Mouse (Mus musculus) MEL (cell line): ENCODE results near the gene Myo10. TPM values are rescaled to one million over a fixed set of nuclear protein-coding genes. Genes with fewer than 3 reads are reported as not detected.

Experiments used
- DNase-seq: peaks from one replicate; pipeline ENCODE4 v3.0.0; 2011; ENCODE audit warnings: low read depth, low spot score
- H3K27ac ChIP-seq: 2 replicates; pipeline ENCODE4 v1.5.1; 2012; ENCODE audit warnings: low read depth, mild to moderate bottlenecking, control low read depth, low read length, moderate library complexity; ENCODE audit not compliant: control insufficient read depth
- H3K27me3 ChIP-seq, 2 experiments: fragments of 150-350 bp in 1 of 2; sonication (generic) in 1 of 2; 2 replicates each; pipeline ENCODE4 v1.6.1; 2012; ENCODE audit warnings: low read length in 2 of 2, mild to moderate bottlenecking in 2 of 2, improper control_type of control experiment in 1 of 2, moderate library complexity in 1 of 2; ENCODE audit not compliant: insufficient read depth in 2 of 2, control insufficient read depth in 1 of 2
- H3K36me3 ChIP-seq, 2 experiments: 2 replicates each; pipeline ENCODE4 v1.6.1; 2012 to 2014; ENCODE audit warnings: low read length in 2 of 2, improper control_type of control experiment in 1 of 2, inconsistent platforms in 1 of 2, mild to moderate bottlenecking in 1 of 2; ENCODE audit not compliant: insufficient read depth in 2 of 2, control insufficient read depth in 1 of 2
- H3K4me1 ChIP-seq, 2 experiments: fragments of 150-350 bp in 1 of 2; sonication (generic) in 1 of 2; 2 replicates each; pipeline ENCODE4 v1.6.1; 2012; ENCODE audit warnings: low read length in 2 of 2, improper control_type of control experiment in 1 of 2, mild to moderate bottlenecking in 1 of 2; ENCODE audit not compliant: insufficient read depth in 2 of 2, control insufficient read depth in 1 of 2
- H3K4me3 ChIP-seq, 2 experiments: fragments of 150-350 bp in 1 of 2; sonication (generic) in 1 of 2; 2 replicates each; pipeline ENCODE4 v1.5.1; 2012; ENCODE audit warnings: low read depth in 2 of 2, low read length in 2 of 2, mild to moderate bottlenecking in 2 of 2, moderate library complexity in 2 of 2, control low read depth in 1 of 2, improper control_type of control experiment in 1 of 2; ENCODE audit not compliant: control insufficient read depth in 1 of 2, insufficient read depth in 1 of 2
- H3K79me2 ChIP-seq: 2 replicates; pipeline ENCODE4 v1.6.1; 2012; ENCODE audit warnings: mild to moderate bottlenecking, low read length, moderate library complexity; ENCODE audit not compliant: control insufficient read depth, poor library complexity, insufficient read depth
- H3K9ac ChIP-seq: 2 replicates; pipeline ENCODE4 v1.6.1; 2012; ENCODE audit warnings: low read depth, mild to moderate bottlenecking, control low read depth, low read length, moderate library complexity; ENCODE audit not compliant: control insufficient read depth, poor library complexity, severe bottlenecking
- H3K9me3 ChIP-seq: fragments of 150-350 bp; sonication (generic); replicated peaks from 2 replicates; pipeline ENCODE4 v1.6.1; 2012; ENCODE audit warnings: mild to moderate bottlenecking, low read length, improper control_type of control experiment, moderate library complexity; ENCODE audit not compliant: insufficient read depth
- CHD1 ChIP-seq: IDR thresholded peaks from 2 replicates; pipeline ENCODE4 v1.6.1; 2012; ENCODE audit warnings: low read depth, mild to moderate bottlenecking, inconsistent platforms, low read length, improper control_type of control experiment
- CTCF ChIP-seq, 3 experiments: IDR thresholded peaks in 2 of 3; conservative IDR thresholded peaks in 1 of 3; 2 replicates each; pipeline ENCODE4 v1.5.1; 2011 to 2012; ENCODE audit warnings: low read length in 3 of 3, low read depth in 2 of 3, mild to moderate bottlenecking in 2 of 3, improper control_type of control experiment in 1 of 3, inconsistent platforms in 1 of 3, mixed read lengths in 1 of 3, moderate library complexity in 1 of 3; ENCODE audit not compliant: control insufficient read depth in 1 of 3, insufficient read depth in 1 of 3, poor library complexity in 1 of 3, severe bottlenecking in 1 of 3
- E2F4 ChIP-seq: IDR thresholded peaks from 2 replicates; pipeline ENCODE4 v1.6.1; 2011; ENCODE audit warnings: low read depth, low read length, improper control_type of control experiment, borderline replicate concordance
- EP300 ChIP-seq, 2 experiments: IDR thresholded peaks; 2 replicates each; pipeline ENCODE4 v1.6.1; 2011; ENCODE audit warnings: improper control_type of control experiment in 2 of 2, low read length in 2 of 2, low read depth in 1 of 2, mild to moderate bottlenecking in 1 of 2
- GABPA ChIP-seq: IDR thresholded peaks from 2 replicates; pipeline ENCODE4 v1.6.1; 2012; ENCODE audit warnings: low read depth, mild to moderate bottlenecking, inconsistent platforms, low read length, improper control_type of control experiment, moderate library complexity
- GATA1 ChIP-seq: IDR thresholded peaks from 2 replicates; pipeline ENCODE4 v1.6.1; 2011; ENCODE audit warnings: low read depth, low read length, improper control_type of control experiment
- HCFC1 ChIP-seq: IDR thresholded peaks from 2 replicates; pipeline ENCODE4 v1.6.1; 2012; ENCODE audit warnings: low read depth, mild to moderate bottlenecking, inconsistent platforms, low read length, improper control_type of control experiment, moderate library complexity
- MAX ChIP-seq: IDR thresholded peaks from 2 replicates; pipeline ENCODE4 v1.6.1; 2011; ENCODE audit warnings: low read length, improper control_type of control experiment
- MEF2A ChIP-seq: IDR thresholded peaks from 2 replicates; pipeline ENCODE4 v1.6.1; 2014; ENCODE audit warnings: low read depth, mild to moderate bottlenecking, inconsistent platforms, low read length, improper control_type of control experiment; ENCODE audit not compliant: poor library complexity, insufficient replicate concordance, severe bottlenecking; ENCODE audit errors: extremely low read depth
- MYC ChIP-seq: IDR thresholded peaks from 2 replicates; pipeline ENCODE4 v1.6.1; 2011; ENCODE audit warnings: low read depth, mild to moderate bottlenecking, low read length, improper control_type of control experiment, moderate library complexity
- NELFE ChIP-seq: IDR thresholded peaks from 2 replicates; pipeline ENCODE4 v1.6.1; 2011; ENCODE audit warnings: low read depth, low read length, improper control_type of control experiment
- NRF1 ChIP-seq: IDR thresholded peaks from 2 replicates; pipeline ENCODE4 v1.6.1; 2014; ENCODE audit warnings: low read depth, mild to moderate bottlenecking, inconsistent platforms, low read length, improper control_type of control experiment, moderate library complexity; ENCODE audit not compliant: poor library complexity, insufficient read depth, severe bottlenecking
- POLR2A ChIP-seq, 2 experiments: IDR thresholded peaks; 2 replicates each; pipeline ENCODE4 v1.6.1; 2011 to 2012; ENCODE audit warnings: low read length in 2 of 2, mild to moderate bottlenecking in 2 of 2, control low read depth in 1 of 2, improper control_type of control experiment in 1 of 2, low read depth in 1 of 2, moderate library complexity in 1 of 2; ENCODE audit not compliant: control insufficient read depth in 1 of 2, insufficient read depth in 1 of 2, poor library complexity in 1 of 2
- RCOR1 ChIP-seq: IDR thresholded peaks from 2 replicates; pipeline ENCODE4 v1.6.1; 2012; ENCODE audit warnings: low read depth, mild to moderate bottlenecking, inconsistent platforms, low read length, improper control_type of control experiment
- SIN3A ChIP-seq: IDR thresholded peaks from 2 replicates; pipeline ENCODE4 v1.6.1; 2012; ENCODE audit warnings: low read length, improper control_type of control experiment, inconsistent platforms
- SMC3 ChIP-seq: IDR thresholded peaks from 2 replicates; pipeline ENCODE4 v1.6.1; 2011; ENCODE audit warnings: low read depth, low read length, improper control_type of control experiment
- TCF12 ChIP-seq: IDR thresholded peaks from 2 replicates; pipeline ENCODE4 v1.6.1; 2014; ENCODE audit warnings: low read depth, mild to moderate bottlenecking, inconsistent platforms, low read length, improper control_type of control experiment, moderate library complexity
- ZKSCAN1 ChIP-seq: IDR thresholded peaks from 2 replicates; pipeline ENCODE4 v1.6.1; 2012; ENCODE audit warnings: low read depth, mild to moderate bottlenecking, inconsistent platforms, low read length, improper control_type of control experiment, moderate library complexity
- ZMIZ1 ChIP-seq: IDR thresholded peaks from 2 replicates; pipeline ENCODE4 v1.6.1; 2012; ENCODE audit warnings: low read depth, mild to moderate bottlenecking, inconsistent platforms, low read length, improper control_type of control experiment, moderate library complexity
- polyA plus RNA-seq, 2 experiments: library from polyadenylated mRNA; stranded (reverse) in 1 of 2; unstranded in 1 of 2; fragments of >175 nt in 1 of 2; fragments of >200 nt in 1 of 2; gene quantifications; 2 replicates each; pipeline versions ENCODE4 v1.2.1 to v1.2.4; 2012; ENCODE audit warnings: low replicate concordance in 2 of 2, low read depth in 1 of 2; ENCODE audit not compliant: insufficient read length in 2 of 2, insufficient read depth in 1 of 2, missing spikeins in 1 of 2
- total RNA-seq: library from RNA; depleted of rRNA; stranded (reverse); fragments of 300-350 nt; gene quantifications from 2 replicates; pipeline ENCODE4 v1.2.3, GENCODE M21; 2012

Gene Myo10
- total and polyA plus RNA-seq, 3 experiments, result 0.01 TPM; not detected in 2

- no peak overlapping the region for H3K27ac ChIP-seq
- no peak for DNase-seq
- H3K4me3 ChIP-seq, result no peak overlapping the region
- no peaks in the 10 kb centered on the region for H3K9me3 ChIP-seq
- no peak overlapping the region for H3K9ac ChIP-seq
- TF ChIP-seq HCFC1, result no peak
- no peak for TF ChIP-seq SMC3
- TF ChIP-seq TCF12, result no peak
- no peak for TF ChIP-seq MAX
- no peak for TF ChIP-seq E2F4
- no peak for TF ChIP-seq CTCF (IDR thresholded peaks at IDR 0.05 in 2 of 3, conservative IDR thresholded peaks at IDR 0.05 in 1 of 3; ENCODE audit: control insufficient read depth in 1 of 3, insufficient read depth in 1 of 3, low read depth in 2 of 3, low read length in 3 of 3, poor library complexity in 1 of 3, severe bottlenecking in 1 of 3)
- TF ChIP-seq MEF2A, result no peak
- no peak for TF ChIP-seq ZKSCAN1
- TF ChIP-seq ZMIZ1, result no peak
- TF ChIP-seq SIN3A, result no peak
- TF ChIP-seq NELFE, result no peak
- TF ChIP-seq GABPA, result no peak
- TF ChIP-seq CHD1, result no peak
- TF ChIP-seq EP300 (IDR thresholded peaks at IDR 0.05; ENCODE audit: low read depth in 1 of 2, low read length in 2 of 2), result no peak
- no peak for TF ChIP-seq POLR2A (IDR thresholded peaks at IDR 0.05; ENCODE audit: control insufficient read depth in 1 of 2, insufficient read depth in 1 of 2, low read depth in 1 of 2, low read length in 2 of 2, poor library complexity in 1 of 2)
- no peaks in the 10 kb centered on the region for H3K79me2 ChIP-seq
- no peaks in the 10 kb centered on the region for H3K36me3 ChIP-seq
- no peaks in the 10 kb centered on the region for H3K4me1 ChIP-seq
- no peaks in the 10 kb centered on the region for H3K27me3 ChIP-seq
These were observed 40.7 kb downstream of the Myo10 start for GRCm38 (mm10) chr15:25662833-25663519.

DNA sequence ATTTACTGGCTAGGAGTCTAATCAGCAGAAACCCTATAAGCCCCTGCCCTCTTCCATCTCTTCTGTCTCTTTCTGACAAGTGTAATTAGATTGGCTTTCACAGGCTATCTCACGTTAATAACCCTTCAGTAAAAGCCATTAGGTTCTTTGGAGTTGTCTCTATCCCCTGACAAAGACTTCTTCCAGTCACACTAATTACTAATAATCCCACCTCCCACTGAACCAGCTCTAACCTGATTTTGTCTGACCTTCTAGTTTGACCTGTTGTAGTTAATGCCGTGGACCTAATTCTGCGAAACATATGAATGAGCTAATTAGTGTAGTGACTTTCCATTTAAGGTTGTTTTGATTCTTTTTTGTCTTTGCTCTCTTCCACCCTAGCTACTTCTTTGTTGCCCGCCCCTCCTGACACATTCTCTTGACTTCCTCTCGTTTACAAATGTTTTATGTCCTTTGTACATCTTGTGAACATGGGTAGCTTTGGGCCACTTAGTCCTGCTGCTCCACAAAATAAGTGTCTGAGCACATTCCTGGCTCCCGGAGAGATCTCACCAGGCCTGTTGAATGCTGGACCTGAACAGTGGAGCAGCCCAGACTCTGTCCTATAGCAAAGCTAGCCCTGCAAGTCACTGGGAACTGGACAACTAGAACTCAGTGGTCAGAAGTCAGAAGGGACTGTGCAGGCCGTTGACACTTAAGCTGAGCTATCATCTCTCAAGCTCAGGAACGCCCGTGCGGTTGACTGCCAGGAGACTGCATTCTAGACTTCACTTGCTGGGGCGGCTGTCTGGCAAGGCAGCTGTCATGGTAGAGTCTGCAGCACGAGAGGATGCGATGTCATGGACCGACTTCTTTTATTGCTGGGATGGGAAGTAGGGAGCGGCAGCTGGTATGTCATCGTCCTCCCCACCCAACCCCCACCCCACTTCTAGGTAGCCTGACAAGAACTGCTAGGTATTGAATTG, 47.2 kb downstream of the Myo10 start:
- no peaks in the 10 kb centered on the region for H3K27me3 ChIP-seq
- H3K9me3 ChIP-seq, result no peaks in the 10 kb centered on the region
- no peaks in the 10 kb centered on the region for H3K4me1 ChIP-seq
- TF ChIP-seq MYC (no peak), NRF1 (no peak), GATA1 (no peak), POLR2A (IDR thresholded peaks at IDR 0.05; ENCODE audit: control insufficient read depth in 1 of 2, insufficient read depth in 1 of 2, low read depth in 1 of 2, low read length in 2 of 2, poor library complexity in 1 of 2) (no peak), RCOR1 (no peak)
- H3K36me3 ChIP-seq, result no peaks in the 10 kb centered on the region
- H3K9ac ChIP-seq, result no peak overlapping the region
- no peak overlapping the region for H3K4me3 ChIP-seq
- no peak for DNase-seq
- no peak overlapping the region for H3K27ac ChIP-seq
- no peaks in the 10 kb centered on the region for H3K79me2 ChIP-seq
